Mouse (Mus musculus) kidney, adult 8-10 months (tissue): Measurements from ENCODE around the gene Auts2.
A peak's percentile ranks its signal among the peaks of the same experiment; 100 is the strongest.

ENCODE experiments used
- DNase-seq, 2 experiments: peaks; one replicate each; pipeline ENCODE4 v3.0.0; 2022

The Auts2 gene

DNA sequence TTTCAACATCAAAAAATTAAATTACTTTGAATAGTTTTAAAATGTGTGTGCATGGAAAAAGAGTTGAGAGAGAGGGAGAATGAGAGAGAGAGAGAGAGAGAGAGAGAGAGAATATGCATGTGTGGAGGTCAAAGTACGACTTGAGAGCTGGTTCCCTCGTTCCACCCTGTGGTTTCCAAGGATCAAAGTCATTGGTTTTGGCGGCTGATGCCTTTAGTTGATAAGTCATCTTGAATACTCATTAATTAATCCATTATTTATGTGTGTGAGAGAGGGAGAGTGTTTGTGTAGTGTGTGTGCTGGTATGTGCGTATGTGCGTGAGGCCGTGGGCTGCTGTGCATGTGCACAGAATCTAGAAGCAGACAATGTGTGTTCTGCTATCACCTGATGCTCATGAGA is 898.8 kb downstream of the Auts2 start:
- DNase-seq, result peak; percentile 55 to 73

DNA sequence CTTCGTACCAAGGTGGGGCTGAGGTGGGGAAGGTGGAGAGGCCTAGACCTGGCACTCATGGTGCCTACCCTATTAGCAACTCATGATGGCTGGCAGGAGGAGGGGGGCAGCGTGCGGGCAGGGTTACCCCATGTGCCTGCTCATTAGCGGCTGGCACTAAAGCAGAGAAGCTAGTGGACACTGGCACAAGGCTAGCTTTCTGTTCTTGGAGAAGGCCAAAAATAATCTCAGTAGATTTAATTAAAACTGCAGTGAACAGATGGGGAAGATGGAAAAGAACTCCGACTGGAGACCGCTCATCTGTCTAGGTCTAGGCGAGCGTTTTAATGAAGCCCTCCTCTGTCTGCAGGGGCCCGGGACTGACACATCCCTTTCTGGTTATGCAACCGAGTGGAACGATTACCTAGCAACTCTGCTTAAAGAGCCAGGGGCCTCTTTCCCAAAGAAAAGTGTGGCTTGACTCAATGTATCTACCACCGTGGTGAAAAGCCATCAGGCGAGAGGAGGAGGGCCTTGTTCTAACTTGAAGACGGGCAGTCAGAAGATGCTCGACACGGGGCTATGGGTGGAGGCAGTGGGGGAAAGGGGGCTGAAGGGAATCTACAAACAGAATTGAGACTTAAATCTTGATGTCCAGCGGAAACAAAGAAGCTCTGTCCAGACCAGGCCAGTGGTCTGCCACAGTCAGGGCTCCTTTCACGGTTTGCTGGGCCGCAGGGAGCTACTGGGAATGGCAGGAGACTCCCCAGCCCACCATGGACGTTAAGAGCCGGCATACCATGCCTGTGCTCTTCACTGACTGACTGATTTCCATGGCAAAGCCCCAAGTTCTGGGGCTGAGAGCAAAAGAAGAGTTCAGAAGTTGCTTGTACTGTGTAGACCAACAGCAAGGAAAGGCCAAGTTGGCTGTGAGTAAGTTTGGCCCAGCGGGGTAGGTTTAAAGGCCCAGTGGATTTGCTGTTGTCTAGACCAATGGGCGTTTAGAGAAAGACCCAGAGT is 899.7 kb downstream of the Auts2 start:
- DNase-seq, result peak; percentile 45 to 50

DNA sequence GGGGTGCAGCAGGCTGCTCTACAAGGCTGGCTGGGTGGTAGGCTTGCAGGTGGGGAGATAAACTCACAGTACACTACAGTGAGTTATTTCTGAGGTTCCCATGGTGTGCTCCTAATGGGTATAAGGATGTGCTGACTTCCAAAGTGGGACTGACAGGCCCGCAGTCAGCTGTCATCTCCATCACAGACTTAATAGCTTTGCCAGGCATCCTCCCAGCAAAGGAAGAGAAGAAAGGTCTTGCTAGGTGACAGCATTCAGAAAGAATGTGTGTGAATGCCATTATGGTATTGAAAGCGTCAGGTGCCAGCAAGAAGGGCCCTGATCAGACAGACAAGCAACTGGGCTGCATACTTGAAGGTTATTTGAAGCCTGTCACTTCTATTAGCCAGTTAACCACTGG is 900.4 kb downstream of the Auts2 start:
- no peak for DNase-seq

DNA sequence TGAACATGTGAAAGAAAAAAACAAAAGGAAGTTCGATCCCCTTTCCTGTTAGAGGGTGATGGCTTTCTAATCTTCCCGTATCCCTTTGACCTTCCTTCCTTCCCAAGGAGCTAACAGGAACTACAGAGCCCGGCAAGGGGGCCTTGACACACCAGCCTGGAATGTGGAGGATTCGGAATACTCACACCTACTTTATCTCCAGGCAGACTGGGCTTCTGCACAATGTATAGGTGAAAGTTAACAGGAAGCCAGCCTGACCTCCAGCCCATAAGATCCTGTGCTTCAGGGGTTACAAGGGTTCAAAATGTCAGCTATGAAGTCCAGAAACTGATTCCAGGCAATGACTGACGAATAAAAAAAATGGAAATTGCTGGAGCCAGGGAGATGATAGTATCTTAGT is 906.7 kb downstream of the Auts2 start:
- no peak for DNase-seq

DNA sequence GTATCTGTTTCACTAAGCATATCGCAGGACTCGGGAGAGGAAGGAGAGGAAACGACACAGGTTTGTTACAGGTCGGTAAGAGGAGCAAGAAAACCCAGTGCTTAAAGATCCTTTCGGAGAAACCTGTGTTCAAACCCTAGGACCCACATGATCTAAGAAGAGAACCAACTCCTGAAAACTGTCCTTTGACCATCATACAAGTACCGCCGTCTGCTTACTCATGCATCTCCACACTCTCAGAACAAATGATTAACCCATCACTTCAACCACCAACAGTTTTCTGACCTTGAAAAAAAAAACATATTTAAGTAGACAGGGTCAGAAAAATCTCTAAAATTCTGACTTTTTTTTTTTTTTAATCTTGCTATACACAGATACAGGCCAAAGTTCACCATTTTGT is 908.4 kb downstream of the Auts2 start:
- peak; percentile 51 to 73 for DNase-seq

DNA sequence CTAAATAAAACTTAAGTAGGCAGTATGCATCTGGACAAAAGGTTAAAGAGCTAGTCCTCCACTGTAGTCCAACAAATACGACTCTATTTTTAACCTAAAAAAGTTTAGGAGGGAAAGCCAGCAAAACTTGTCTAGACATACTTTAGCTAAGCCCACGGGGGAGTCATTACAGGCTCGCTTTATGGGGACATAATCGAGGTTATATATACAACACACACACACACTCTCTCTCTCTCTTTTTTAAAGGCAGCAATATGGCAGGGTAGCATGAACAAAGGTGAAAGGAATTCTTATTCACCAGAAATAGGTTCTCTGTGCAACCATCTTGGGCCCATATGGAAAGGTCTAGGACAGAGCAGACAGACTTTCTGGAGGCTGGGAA is 911.2 kb downstream of the Auts2 start:
- no peak for DNase-seq

DNA sequence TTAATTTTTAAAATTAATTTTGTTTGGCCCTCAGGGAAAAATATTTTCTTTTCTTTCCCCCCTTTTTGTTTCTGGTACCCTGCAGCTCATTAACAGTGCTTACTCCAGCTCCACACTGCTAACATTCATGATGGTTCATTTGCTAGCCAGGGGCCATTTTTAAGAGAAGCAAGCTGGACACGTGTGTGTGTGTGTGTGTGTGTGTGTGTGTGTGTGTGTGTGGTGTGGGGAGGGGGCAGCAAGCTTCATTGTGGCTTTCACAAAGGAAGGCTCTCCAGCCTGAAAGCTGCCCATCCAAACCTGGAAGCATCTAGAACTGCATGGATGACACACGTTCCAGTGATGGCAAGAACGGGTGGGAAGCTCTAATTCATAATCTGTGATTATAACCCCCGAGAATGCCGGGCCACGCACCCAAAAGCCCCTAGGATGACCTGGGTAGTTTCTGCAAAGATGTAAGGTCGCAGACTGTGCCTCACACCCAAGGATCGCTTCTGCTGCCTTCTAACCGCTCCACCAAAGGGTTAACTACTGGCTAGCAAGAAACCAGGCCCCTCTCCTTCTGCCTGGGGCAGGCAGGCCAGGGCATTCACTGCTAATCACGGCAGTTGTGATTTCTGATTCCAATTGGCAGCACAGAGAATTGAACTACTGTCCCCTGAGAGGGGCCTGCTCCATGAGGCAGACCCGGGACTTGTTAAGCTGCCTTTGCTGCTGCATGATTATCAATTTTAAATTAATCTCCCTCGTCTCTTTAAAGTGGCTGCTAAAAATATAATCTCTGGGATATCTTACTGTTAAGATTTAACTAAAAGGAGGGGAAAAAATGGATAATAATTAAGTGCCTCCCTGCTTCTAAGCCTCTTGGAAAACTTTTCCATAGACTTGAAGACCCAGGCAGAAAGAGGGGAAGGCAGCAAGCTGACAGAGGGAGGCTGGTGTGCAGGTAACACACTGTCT is 911.8 kb downstream of the Auts2 start:
- DNase-seq, result peak in 1 of 2 experiments; percentile 30

DNA sequence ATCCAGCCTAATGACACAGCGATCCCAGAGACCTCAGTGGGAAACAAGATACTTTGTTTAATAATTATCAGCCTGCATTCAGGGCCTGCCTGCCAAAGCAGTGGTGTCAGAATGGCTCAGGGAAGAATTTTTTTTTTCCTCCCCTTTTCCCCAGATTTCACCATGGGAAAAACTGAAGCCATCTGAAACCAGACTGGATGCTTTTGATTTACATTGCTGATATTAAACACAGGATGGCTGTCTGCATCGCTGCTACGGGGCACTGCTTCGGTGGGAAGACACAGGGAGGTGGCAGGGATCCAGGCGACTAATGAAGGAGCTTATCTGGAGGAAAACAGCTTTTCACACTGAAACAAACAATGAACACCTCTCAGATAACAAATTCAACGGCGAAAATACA is 912.6 kb downstream of the Auts2 start:
- DNase-seq, result peak; percentile 43 to 44

DNA sequence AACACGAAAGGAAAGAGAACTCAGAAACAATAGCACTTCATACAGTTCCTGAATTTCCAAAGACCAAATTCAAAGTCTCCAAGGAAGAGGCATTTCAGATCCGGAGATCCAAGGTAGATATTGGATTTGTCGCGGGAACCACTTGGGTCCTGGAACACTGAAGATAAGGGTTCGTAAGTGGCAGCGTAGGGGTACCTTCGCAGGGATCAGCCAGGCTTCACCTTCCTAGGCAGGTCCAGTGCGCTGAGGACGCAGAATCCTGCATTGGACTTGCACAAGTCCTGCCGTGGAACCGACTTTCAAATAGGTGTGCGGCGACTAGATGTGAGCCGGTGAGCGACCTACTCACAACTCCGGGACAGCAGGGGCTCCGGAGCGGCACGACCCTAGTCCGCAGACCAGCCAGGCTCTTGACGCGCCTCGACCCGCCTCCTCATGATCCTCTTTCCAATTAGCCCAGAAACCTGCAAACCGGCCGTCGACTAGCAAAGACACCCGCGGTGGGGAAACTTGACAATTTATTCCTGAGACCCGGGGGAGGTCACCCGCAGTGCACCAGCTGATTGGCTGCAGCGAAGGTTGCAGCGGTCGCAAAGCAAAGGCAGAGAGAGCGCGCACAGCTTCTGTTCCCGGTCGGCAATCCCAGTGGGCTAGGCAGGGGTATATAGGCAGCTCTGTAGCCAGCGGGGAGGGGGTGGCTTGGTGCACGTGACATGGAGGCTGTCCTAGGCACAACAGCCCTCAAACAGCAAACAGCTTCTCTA is 926.8 kb downstream of the Auts2 start:
- DNase-seq, result peak; percentile 36 to 73

DNA sequence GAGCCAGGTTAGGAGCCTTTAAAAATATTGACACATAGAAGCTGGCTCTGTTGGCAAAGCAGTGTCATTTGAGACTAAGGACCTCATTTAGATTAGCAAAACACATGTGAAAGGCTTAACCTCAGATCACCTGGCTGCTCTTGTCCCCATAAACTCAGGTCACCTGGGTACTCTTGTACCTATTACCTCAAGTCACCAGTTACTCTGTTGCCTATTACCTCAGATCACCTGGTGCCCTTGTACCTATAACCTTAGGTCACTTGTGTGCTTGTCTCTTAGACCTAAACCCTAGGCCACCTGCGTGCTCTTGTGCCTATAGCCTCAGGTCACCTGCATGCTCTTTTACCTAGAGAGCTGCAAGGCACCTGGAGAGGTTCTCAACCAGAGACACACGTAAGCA is 928.9 kb downstream of the Auts2 start:
- no peak for DNase-seq

DNA sequence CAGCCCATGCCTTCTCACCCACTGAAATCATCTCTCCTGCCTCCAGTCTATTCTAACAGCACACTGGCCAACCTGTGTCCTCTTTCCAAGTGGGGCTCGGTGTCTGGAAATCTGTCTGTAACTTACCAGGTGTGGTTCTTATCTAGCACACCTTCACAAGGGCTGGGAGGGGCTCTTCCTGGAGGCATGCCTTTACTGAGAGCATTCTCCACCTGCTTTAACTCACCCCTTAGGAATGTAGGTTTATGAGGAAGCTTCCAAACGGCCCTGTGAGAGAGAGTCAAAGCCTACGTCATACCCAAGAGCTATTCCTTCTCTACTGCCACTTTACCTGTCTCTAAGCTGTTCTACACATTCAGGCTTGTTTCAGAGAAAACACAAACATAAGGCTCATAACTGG is 929.8 kb downstream of the Auts2 start:
- no peak for DNase-seq

DNA sequence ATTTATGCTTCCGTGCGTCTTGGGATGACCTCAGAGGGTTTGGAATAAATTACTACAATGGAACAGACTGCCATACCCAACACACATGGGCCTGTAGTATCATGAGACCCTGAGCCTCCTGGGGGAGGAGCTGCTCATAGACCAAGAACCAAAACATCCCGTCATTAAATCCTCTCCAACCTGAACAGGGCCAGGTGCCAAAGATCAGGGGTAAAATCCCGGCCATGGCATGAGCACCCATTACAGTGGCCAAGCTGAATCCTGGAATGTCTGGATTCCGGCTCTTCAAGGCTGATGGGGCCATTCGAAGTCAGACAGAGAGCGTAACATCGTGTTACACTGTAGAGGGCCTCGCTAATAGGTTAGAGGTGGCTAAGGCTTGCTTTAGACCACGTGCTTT is 932.4 kb downstream of the Auts2 start:
- DNase-seq, result peak; percentile 43 to 61

DNA sequence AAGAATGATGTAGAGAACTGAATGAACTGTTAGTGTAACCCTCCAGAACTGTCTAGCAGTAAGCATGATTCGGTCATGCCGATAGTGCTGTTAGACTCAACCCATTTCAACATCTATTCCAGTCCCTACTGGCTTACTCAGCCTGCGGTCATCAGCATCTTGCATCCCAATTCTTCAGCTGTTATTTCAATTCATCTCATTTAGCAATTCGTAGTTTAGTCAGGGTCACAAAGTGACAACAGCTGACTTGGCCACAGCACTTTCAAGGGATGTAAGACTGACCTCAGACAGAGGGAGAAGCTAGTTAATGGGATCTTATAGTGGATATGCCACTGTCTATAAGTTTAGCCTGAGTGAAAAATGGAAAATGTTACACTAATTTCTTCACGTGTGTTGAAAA is 936.4 kb downstream of the Auts2 start:
- DNase-seq, result no peak

DNA sequence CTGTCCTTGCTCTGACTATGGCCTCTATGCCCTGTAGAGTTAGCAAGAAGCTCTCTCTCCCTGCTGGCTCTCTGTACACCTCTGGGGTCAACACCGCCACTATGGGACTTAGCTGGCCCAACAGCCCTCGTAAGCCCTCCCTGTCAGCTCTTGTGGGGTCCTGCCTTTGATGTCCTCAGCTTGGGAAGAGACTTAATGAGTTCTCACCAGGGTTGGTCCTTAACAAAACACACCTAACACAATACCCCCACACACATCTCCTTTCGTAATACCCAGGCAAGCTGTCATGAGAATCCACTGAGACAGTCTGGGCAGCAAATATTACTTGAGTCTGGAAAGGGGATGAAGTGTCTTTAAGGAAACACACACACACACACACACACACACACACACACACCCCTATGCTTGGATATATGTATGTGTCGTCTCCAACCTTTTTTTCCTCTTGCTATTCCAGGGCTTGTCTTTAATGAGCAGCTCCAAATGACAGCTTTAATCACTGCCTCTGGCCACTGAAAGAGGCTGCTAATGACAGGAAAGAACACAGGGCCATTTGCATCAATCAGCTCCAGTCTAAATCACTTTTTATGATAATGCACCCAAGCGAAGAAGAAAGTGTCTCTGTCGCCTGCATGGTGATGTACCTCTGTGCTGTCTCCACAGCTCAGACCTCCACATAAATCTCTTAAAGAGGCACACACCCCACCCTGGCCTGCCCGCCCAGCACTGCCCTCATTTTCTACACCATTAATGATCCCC is 941.0 kb downstream of the Auts2 start:
- DNase-seq, result no peak

DNA sequence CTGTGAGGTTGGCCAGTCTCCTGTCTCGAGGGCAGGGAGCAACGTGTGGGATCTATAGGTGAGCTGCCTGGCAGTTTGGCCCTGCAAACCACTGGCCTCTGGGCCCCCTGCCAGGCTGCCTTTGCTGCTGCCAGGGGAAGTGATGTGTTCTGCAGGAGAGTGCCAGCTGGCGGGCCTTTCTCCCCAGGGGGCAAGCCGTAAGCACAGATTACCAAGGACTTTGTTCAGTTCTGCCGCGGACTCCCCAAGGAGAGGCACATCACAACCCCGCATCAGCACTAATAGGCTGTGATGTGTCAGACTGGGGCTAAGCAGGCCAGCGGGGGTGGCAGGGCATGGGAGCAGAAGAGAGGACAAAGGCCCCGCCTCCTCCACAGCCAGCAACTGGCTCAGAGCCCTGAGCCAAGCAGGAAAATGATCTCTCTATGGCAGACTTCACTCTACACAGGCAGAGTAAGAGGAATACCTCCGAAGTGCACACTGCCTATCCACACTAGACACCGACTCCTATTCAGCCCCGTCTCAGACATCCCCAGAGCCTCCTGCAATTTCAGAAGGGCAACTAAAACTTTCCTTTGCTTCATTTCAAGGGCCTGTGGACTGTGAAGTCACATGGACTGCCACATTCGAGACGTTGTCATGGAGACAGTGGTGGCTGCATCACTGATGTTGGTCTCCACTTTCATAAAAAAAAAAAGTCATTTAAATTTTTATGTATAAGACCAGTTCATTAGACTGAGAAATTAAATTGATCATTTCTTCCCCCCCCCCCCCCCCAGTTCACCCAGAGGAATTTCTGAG is 942.6 kb downstream of the Auts2 start:
- peak; percentile 95 to 96 for DNase-seq

DNA sequence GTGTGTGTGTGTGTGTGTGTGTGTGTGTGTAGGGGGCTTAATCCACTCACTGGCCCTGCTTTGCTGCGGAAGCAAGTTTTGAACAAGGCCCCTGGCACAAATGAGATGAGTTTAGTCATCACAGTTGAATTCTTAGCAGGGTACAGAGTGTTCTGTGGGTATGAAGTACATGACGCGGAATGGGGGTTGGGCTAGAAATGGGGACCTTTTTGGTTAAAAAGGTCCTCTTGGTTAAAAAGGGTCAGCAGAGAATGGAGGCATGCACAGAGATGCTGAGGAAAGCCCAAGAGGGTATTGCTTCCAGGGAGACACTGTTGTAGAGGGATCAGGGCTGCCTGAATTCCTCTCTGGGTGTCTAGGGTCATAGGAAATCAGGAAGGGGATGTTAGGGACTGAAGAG is 945.6 kb downstream of the Auts2 start:
- peak in 1 of 2 experiments; percentile 36 for DNase-seq

DNA sequence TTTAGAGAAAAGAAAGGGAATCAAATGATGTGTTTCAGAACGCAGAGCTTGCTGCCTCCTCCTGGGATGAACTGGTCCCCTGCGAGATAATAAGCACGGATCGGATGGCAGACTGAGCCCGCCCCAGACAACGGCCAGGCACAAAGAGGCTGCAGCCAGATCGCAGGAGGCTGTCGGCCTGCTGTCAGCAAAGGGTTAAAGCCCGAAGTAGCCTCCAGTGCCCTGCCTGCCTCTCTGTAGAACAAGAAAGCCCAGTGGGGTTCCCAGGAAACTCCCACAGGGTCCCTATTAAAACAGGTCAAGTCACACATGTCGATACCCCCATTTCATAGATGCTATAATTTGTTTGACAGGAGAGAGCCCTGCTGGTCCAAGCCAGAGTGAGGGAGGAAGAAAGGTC is 946.6 kb downstream of the Auts2 start:
- no peak for DNase-seq

DNA sequence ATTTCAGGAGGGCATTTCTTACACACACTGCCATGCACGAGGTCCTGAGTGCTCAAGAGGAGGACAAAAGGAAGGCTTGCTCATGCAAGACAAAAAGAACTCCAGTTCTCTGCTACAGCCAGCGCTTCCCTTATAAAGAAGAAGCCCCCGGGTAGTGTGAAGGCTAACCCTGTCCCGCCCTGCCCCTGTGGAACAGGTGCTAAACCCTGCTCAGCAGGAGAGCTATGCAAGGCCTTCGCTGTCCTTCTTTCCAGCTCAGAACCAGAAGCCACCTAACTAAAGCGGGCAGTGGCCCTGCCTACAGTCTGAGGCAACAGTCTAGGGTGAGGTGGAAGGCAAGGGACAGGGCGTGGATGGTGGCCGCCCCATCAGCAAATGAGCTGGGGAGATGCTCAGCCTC is 947.4 kb downstream of the Auts2 start:
- no peak for DNase-seq

DNA sequence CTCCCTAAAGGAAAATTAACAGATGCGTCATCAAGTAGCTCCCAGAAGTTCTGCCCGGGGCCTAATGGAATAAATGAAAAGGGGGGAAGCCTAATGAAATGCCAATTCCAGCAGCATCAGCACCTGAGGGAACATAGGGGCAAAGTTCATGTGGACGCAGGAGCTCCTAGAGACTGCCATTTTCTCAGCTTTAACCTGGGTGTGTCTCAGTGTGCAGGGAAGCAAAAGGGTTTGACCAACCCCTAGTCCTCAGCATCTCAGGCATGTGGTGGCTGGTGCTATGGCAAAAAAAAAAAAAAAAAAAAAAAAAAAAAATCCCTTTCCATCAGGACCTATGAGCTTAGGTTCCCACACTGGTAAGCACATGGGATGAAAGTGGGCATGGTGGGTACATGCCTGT is 948.5 kb downstream of the Auts2 start:
- peak in 1 of 2 experiments; percentile 33 for DNase-seq

DNA sequence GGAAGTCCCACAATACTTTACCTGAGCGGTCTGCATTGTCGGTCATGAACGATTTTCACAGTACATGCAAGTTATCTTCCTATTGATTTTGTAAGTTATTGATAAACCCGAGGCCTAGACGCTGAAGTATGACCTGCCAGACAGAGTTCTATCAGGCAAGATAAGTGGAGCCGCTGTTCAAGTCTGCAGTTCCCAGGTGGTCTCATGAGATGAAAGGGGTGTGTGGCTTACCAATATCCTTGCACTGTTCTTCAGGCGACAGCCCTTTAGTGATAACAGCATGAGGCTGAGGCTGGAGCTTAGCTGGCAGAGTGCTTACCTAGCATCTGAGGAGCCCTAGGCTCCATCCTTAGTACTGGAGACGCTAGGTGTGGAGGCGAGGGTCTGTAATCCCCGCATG is 949.9 kb downstream of the Auts2 start:
- DNase-seq, result no peak

DNA sequence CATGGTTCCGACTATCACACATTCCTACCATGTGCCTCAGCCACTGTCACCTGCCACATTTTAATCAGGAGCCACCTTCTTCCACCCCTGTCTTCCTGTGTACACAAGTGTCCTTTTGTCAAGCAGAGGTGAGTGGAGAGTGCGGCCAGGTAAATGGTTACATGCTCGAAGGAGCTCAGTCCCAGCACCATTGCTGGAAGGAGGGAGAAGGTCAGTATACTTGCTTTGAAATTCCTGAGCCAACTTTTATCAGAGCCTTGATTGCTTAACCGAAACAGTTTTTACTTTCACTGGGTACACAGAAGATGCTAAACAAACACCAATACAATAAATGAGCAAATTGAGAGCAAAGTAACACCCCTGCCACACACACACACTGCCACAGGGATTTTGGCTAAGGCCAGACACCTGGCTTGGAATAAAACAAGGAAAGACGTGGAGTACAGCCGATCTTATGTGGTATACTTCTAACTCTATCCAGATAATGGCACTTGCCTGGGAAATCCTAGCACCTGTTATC is 953.1 kb downstream of the Auts2 start:
- no peak for DNase-seq
